In genomic region chr9:48738795-48739476, GRCm38 (mm10) we compare ENCODE assay signal across 12 mouse cellular contexts.
DNase-seq lines count a peak whose midpoint lies in the region; ATAC-seq and TF ChIP-seq lines count a peak whose summit lies in the region.
"Had no signal": no experiment of that assay in that cellular context is flagged by ENCODE, and none has a peak within 500 bp of the region (broad histone marks: within the 10 kb centered on the region; RNA-seq: fewer than 3 reads in every experiment).

No protein-coding gene starts in this region.

- no peaks in the 10 kb centered on the region for H3K27me3 ChIP-seq in kidney, adult 2 months (replicated peaks; ENCODE audit: control insufficient read depth, insufficient read depth, low read length)
- H3K27me3 ChIP-seq in midbrain, embryonic 10.5 days (ENCODE audit: low read depth, poor library complexity, severe bottlenecking): no peaks in the 10 kb centered on the region
- H3K27me3 ChIP-seq in midbrain, postnatal 0 days (ENCODE audit: insufficient read depth, low read length): no peaks in the 10 kb centered on the region
- no peaks in the 10 kb centered on the region for H3K27me3 ChIP-seq in stomach, embryonic 16.5 days (ENCODE audit: control insufficient read depth, insufficient read depth, low read length)

- no peaks in the 10 kb centered on the region for H3K9me3 ChIP-seq in midbrain, embryonic 10.5 days (replicated peaks)
- H3K9me3 ChIP-seq in midbrain, postnatal 0 days (ENCODE audit: low read length): no peaks in the 10 kb centered on the region
- H3K9me3 ChIP-seq in stomach, embryonic 16.5 days (replicated peaks; ENCODE audit: control insufficient read depth, low read length): no peaks in the 10 kb centered on the region

- no peak overlapping the region for H3K9ac ChIP-seq in midbrain, postnatal 0 days (replicated peaks; ENCODE audit: low read length, poor library complexity, severe bottlenecking)
- no peak overlapping the region for H3K9ac ChIP-seq in stomach, embryonic 16.5 days (ENCODE audit: low read length)
- H3K9ac ChIP-seq: lung, embryonic 14.5 days had no signal

- peak overlapping the region; percentile 27 for H3K4me3 ChIP-seq in kidney, adult 2 months (ENCODE audit: insufficient read depth, low read depth, low read length)
- H3K4me3 ChIP-seq in midbrain, embryonic 10.5 days: no peak overlapping the region
- H3K4me3 ChIP-seq in midbrain, postnatal 0 days (ENCODE audit: low read depth, low read length): no peak overlapping the region
- no peak overlapping the region for H3K4me3 ChIP-seq in stomach, embryonic 16.5 days (replicated peaks; ENCODE audit: low read length)
- H3K4me3 ChIP-seq: erythroblast, embryonic 14.5 days had no signal

- no peak overlapping the region for H3K4me2 ChIP-seq in midbrain, postnatal 0 days (ENCODE audit: low read depth, low read length, poor library complexity, severe bottlenecking)
- no peak overlapping the region for H3K4me2 ChIP-seq in stomach, embryonic 16.5 days (ENCODE audit: low read depth, low read length)
- H3K4me2 ChIP-seq: heart, embryonic 11.5 days had no signal

- H3K27ac ChIP-seq in kidney, adult 2 months (ENCODE audit: insufficient read depth, low read depth, low read length): peak overlapping the region; percentile 63
- peak overlapping the region; percentile 38; the same call in 1 of the 2 replicates for H3K27ac ChIP-seq in midbrain, embryonic 10.5 days (replicated peaks)
- no peak overlapping the region for H3K27ac ChIP-seq in midbrain, postnatal 0 days (ENCODE audit: low read depth, low read length)
- peak overlapping the region; percentile 86 for H3K27ac ChIP-seq in stomach, embryonic 16.5 days (ENCODE audit: low read length)

- peaks cover 62% of the 10 kb centered on the region for H3K4me1 ChIP-seq in kidney, adult 2 months (ENCODE audit: control insufficient read depth, insufficient read depth, low read length)
- H3K4me1 ChIP-seq in midbrain, embryonic 10.5 days: peaks cover 79% of the 10 kb centered on the region
- peaks cover 28% of the 10 kb centered on the region for H3K4me1 ChIP-seq in midbrain, postnatal 0 days (ENCODE audit: insufficient read depth, low read length)
- peaks cover 41% of the 10 kb centered on the region for H3K4me1 ChIP-seq in stomach, embryonic 16.5 days (ENCODE audit: control insufficient read depth, insufficient read depth, low read length)

- TF ChIP-seq POLR2A in kidney, adult 2 months (IDR thresholded peaks at IDR 0.05; ENCODE audit: low read depth, low read length): no peak

- TF ChIP-seq CTCF in kidney, adult 2 months (conservative IDR thresholded peaks at IDR 0.05; ENCODE audit: insufficient read depth, insufficient read length, low read depth, low read length): no peak
- no peak for TF ChIP-seq CTCF in midbrain, postnatal 0 days (IDR thresholded peaks at IDR 0.05)

- ATAC-seq in midbrain, postnatal 0 days (ENCODE audit: low FRiP score): no peak
- no peak for ATAC-seq in stomach, embryonic 16.5 days (ENCODE audit: insufficient read depth, low FRiP score)

- no peaks in the 10 kb centered on the region for H3K36me3 ChIP-seq in kidney, adult 2 months (ENCODE audit: control insufficient read depth, insufficient read depth, low read length)
- H3K36me3 ChIP-seq in midbrain, embryonic 10.5 days: peaks cover 30% of the 10 kb centered on the region
- H3K36me3 ChIP-seq in midbrain, postnatal 0 days (ENCODE audit: insufficient read depth, low read length): no peaks in the 10 kb centered on the region
- no peaks in the 10 kb centered on the region for H3K36me3 ChIP-seq in stomach, embryonic 16.5 days (ENCODE audit: control insufficient read depth, insufficient read depth, low read length)

- 56% methylated on average over 9 of the region's 9 CpGs for WGBS in kidney, adult 2 months
- WGBS in midbrain, embryonic 10.5 days: 91% methylated on average over 9 of the region's 9 CpGs
- 91% methylated on average over 9 of the region's 9 CpGs for WGBS in midbrain, postnatal 0 days
- WGBS in stomach, embryonic 16.5 days: 80% methylated on average over 9 of the region's 9 CpGs

- peak; percentile 15 for DNase-seq in cerebellum, adult 8-10 months
- DNase-seq in cerebellum, adult 11 months: no peak
- DNase-seq in kidney, adult 2 months: peak; percentile 66
- no peak for DNase-seq in kidney, adult 8-10 months
- no peak for DNase-seq in midbrain, embryonic 10.5 days (ENCODE audit: low spot score)
- no peak for DNase-seq in midbrain, postnatal 0 days (ENCODE audit: low spot score)
- DNase-seq in right cerebral cortex, adult 18-20 months: no peak
- DNase-seq: lung, embryonic 14.5 days; thymus, adult 18-20 months had no signal

Comparison
In these comparisons a context has a peak if more than half of its experiments do, and no peak if none do; other contexts are left out.
1. DNase-seq: peak in cerebellum, adult 8-10 months (single experiment) and kidney, adult 2 months (single experiment); none in cerebellum, adult 11 months (single experiment), kidney, adult 8-10 months (0 of 2), midbrain, embryonic 10.5 days (single experiment), midbrain, postnatal 0 days (single experiment) and right cerebral cortex, adult 18-20 months (single experiment).